Mouse (Mus musculus): Measurements from ENCODE around the gene 4921504E06Rik. TPM values are rescaled to one million over a fixed set of nuclear protein-coding genes. Genes with fewer than 3 reads are reported as not detected.
A peak's percentile ranks its signal among the peaks of the same experiment; 100 is the strongest.

The 4921504E06Rik gene
- polyA plus RNA-seq, 1 experiment from 2014 or later = not detected

DNA sequence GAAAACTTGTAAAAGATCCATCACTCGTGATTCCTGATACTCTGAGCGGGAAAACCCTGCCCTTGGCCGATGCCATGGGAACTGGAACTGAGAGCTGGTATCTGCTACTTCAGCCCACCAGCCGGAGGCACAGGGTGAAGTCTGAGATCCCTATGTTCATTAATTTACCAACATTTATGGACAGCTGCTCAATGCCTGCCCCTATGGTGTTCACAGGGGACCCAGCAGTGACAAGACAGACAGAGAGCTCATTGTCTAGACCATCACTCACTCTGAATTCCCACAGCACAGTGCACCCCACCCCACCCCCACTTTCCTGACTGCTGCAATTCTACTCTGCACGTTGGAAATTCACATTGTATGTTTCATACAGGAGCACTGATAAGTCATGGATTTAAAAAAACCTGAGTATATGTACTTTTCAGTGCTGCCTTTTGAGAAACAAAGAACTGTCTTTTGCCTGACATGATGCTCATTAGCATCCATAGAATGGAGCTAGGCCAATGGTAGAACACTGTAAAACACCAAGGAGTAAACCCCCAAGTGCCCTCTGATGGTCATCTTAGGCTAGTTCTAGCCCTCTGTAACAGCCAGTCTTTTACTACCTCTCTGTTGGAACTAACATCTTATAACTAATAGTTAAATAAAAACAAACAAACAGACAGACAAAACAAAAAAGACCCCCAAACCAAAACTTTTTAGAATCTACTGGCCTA, 8.6 kb upstream of the 4921504E06Rik start:
- 46% methylated on average over 5 of the region's 5 CpGs for WGBS
- H3K36me3 ChIP-seq (ENCODE audit: control insufficient read depth, insufficient read depth, low read length) = no peaks in the 10 kb centered on the region
- ATAC-seq = no peak; the same call in 1 of the 2 replicates
- H3K27ac ChIP-seq (ENCODE audit: low read length) = no peak overlapping the region
- H3K9me3 ChIP-seq (replicated peaks; ENCODE audit: control insufficient read depth, low read length, poor library complexity, severe bottlenecking) = no peaks in the 10 kb centered on the region
- no peaks in the 10 kb centered on the region for H3K4me1 ChIP-seq (ENCODE audit: control insufficient read depth, insufficient read depth, low read length)
- no peak overlapping the region for H3K4me2 ChIP-seq (ENCODE audit: low read length)
- H3K27me3 ChIP-seq (ENCODE audit: control insufficient read depth, insufficient read depth, low read depth, low read length) = no peaks in the 10 kb centered on the region
- no peak overlapping the region for H3K4me3 ChIP-seq (ENCODE audit: low read depth, low read length)
- no peak overlapping the region for H3K9ac ChIP-seq (ENCODE audit: low read depth, low read length)

- H3K4me1 ChIP-seq (ENCODE audit: control insufficient read depth, insufficient read depth, low read length) = no peaks in the 10 kb centered on the region
- no peak overlapping the region for H3K27ac ChIP-seq (ENCODE audit: low read length)
- no peaks in the 10 kb centered on the region for H3K36me3 ChIP-seq (ENCODE audit: control insufficient read depth, insufficient read depth, low read length)
- no peak overlapping the region for H3K4me3 ChIP-seq (ENCODE audit: low read depth, low read length)
- H3K27me3 ChIP-seq (ENCODE audit: control insufficient read depth, insufficient read depth, low read depth, low read length) = no peaks in the 10 kb centered on the region
- WGBS = 74% methylated on average over 2 of the region's 2 CpGs
- no peaks in the 10 kb centered on the region for H3K9me3 ChIP-seq (replicated peaks; ENCODE audit: control insufficient read depth, low read length, poor library complexity, severe bottlenecking)
- no peak overlapping the region for H3K9ac ChIP-seq (ENCODE audit: low read depth, low read length)
- ATAC-seq = no peak
- H3K4me2 ChIP-seq (ENCODE audit: low read length) = no peak overlapping the region
These were observed 6.9 kb upstream of the 4921504E06Rik start for GRCm38 (mm10) chr2:19560654-19561053.

DNA sequence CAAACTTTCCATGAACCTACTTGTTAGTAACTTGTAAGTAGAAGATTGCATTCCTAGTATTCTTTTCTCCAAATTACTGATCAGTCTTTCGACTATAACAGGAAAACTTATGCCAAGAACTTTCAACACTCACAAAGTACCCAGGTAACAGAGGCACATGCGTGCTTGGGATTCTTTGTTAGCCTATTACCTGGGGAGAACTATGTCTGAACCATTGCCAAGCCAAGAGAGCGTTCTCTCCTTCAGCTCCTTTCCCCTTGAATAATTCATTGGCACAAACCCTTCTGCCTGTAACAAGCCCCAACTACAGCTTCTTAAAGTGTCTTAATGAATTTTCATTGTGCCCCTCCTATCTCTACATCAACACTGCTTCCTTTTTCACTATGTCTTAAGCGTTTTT, 6.4 kb upstream of the 4921504E06Rik start:
- H3K9me3 ChIP-seq (replicated peaks; ENCODE audit: control insufficient read depth, low read length, poor library complexity, severe bottlenecking) = no peaks in the 10 kb centered on the region
- WGBS = 49% methylated on average over 4 of the region's 4 CpGs
- H3K4me3 ChIP-seq (ENCODE audit: low read depth, low read length) = no peak overlapping the region
- no peak overlapping the region for H3K27ac ChIP-seq (ENCODE audit: low read length)
- no peaks in the 10 kb centered on the region for H3K27me3 ChIP-seq (ENCODE audit: control insufficient read depth, insufficient read depth, low read depth, low read length)
- no peak overlapping the region for H3K4me2 ChIP-seq (ENCODE audit: low read length)
- no peak for ATAC-seq
- no peak overlapping the region for H3K9ac ChIP-seq (ENCODE audit: low read depth, low read length)
- no peaks in the 10 kb centered on the region for H3K36me3 ChIP-seq (ENCODE audit: control insufficient read depth, insufficient read depth, low read length)
- no peaks in the 10 kb centered on the region for H3K4me1 ChIP-seq (ENCODE audit: control insufficient read depth, insufficient read depth, low read length)

DNA sequence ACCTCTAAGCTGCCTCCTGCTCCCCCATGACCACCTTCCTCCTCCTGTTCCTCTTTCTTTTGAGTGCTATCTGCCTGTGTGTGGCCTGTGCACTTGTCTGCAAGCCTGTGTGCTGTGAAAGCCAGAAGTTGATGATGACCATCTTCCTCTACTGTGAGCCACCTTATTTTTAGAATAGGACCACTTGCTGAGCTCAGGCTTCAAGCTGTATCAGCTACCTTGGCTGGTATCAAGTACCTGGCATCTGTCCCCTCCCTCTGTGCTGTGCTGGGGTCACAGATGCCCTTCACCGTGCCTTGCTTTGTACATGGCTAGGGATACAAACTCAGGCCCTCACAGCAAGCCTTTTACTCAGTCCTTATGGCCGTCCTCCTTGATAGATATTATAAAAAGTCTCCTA, 2.3 kb downstream of the 4921504E06Rik start:
- no peak for ATAC-seq
- H3K4me2 ChIP-seq (ENCODE audit: low read length) = no peak overlapping the region
- H3K9me3 ChIP-seq (replicated peaks; ENCODE audit: control insufficient read depth, low read length, poor library complexity, severe bottlenecking) = no peaks in the 10 kb centered on the region
- H3K4me1 ChIP-seq (ENCODE audit: control insufficient read depth, insufficient read depth, low read length) = peaks cover 13% of the 10 kb centered on the region
- WGBS = 90% methylated on average over 2 of the region's 2 CpGs
- H3K27me3 ChIP-seq (ENCODE audit: control insufficient read depth, insufficient read depth, low read depth, low read length) = no peaks in the 10 kb centered on the region
- H3K4me3 ChIP-seq (ENCODE audit: low read depth, low read length) = no peak overlapping the region
- no peak overlapping the region for H3K9ac ChIP-seq (ENCODE audit: low read depth, low read length)
- H3K27ac ChIP-seq (ENCODE audit: low read length) = no peak overlapping the region
- no peaks in the 10 kb centered on the region for H3K36me3 ChIP-seq (ENCODE audit: control insufficient read depth, insufficient read depth, low read length)

DNA sequence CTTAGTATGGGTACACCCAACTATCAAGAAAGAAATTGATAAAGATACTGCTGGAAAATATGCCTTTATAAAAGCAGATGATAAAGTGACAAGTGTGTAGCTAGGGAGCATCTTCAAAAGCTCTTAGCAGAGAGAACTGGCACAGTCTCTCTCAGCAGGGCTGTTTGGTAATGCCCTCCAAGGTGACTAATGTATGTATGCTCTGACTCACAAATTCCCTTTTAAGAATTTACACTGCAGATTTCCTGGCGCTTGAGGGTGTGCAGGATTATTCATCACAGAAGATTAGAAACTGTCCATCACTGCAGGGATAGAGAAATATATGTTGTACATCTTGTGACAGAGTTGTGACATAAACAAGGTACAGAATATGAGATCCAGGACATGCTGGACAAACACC, 12.8 kb downstream of the 4921504E06Rik start:
- ATAC-seq = no peak

DNA sequence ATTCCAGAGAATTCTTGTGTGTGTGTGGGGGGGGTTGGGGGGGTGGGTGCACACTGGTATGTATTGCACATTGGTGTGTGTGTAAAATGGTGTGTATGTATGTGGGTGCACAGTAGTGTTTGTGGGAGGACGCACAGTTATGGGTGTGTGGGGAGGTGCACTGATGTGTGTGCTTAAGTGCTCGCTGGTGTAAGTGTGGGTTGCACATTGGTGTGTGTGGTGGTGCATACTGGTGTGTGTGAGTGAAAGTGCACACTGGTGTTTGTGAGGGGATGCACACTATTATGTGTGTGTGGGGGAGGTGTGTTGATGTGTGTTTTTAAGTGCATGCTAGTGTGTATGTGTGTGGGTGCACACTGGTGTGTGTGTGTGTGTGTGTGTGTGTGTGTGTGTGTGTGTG, 24.3 kb downstream of the 4921504E06Rik start:
- no peaks in the 10 kb centered on the region for H3K4me1 ChIP-seq (ENCODE audit: control insufficient read depth, insufficient read depth, low read length)
- H3K9me3 ChIP-seq (replicated peaks; ENCODE audit: control insufficient read depth, low read length, poor library complexity, severe bottlenecking) = 0 out of 2 replicates have a peak, but pooled peaks cover 3% of the 10 kb centered on the region
- no peak overlapping the region for H3K4me3 ChIP-seq (ENCODE audit: low read depth, low read length)
- WGBS = 78% methylated on average over 2 of the region's 2 CpGs
- no peak overlapping the region for H3K4me2 ChIP-seq (ENCODE audit: low read length)
- H3K36me3 ChIP-seq (ENCODE audit: control insufficient read depth, insufficient read depth, low read length) = no peaks in the 10 kb centered on the region
- H3K27me3 ChIP-seq (ENCODE audit: control insufficient read depth, insufficient read depth, low read depth, low read length) = no peaks in the 10 kb centered on the region
- 0 out of 2 replicates have a peak, but pooled peaks have one; percentile 54 for ATAC-seq
- H3K9ac ChIP-seq (ENCODE audit: low read depth, low read length) = no peak overlapping the region
- H3K27ac ChIP-seq (ENCODE audit: low read length) = no peak overlapping the region

More for the DNA sequence above, 12.8 kb downstream of the 4921504E06Rik start:
- Histone ChIP-seq H3K9ac (ENCODE audit: low read depth, low read length) (no peak overlapping the region), H3K9me3 (replicated peaks; ENCODE audit: control insufficient read depth, low read length, poor library complexity, severe bottlenecking) (no peaks in the 10 kb centered on the region), H3K27me3 (ENCODE audit: control insufficient read depth, insufficient read depth, low read depth, low read length) (no peaks in the 10 kb centered on the region), H3K4me1 (ENCODE audit: control insufficient read depth, insufficient read depth, low read length) (no peaks in the 10 kb centered on the region), H3K27ac (ENCODE audit: low read length) (no peak overlapping the region), H3K36me3 (ENCODE audit: control insufficient read depth, insufficient read depth, low read length) (no peaks in the 10 kb centered on the region), H3K4me3 (ENCODE audit: low read depth, low read length) (no peak overlapping the region), H3K4me2 (ENCODE audit: low read length) (no peak overlapping the region)
- WGBS = 61% methylated on average over 1 of the region's 1 CpGs

GRCm38 (mm10) chr2:19528797-19529196, 24.9 kb downstream of the 4921504E06Rik start:
- WGBS = 2% methylated on average over 1 of the region's 1 CpGs

GRCm38 (mm10) chr2:19524071-19524470, 29.6 kb downstream of the 4921504E06Rik start:
- H3K4me3 ChIP-seq (ENCODE audit: low read depth, low read length) = no peak overlapping the region
- no peaks in the 10 kb centered on the region for H3K36me3 ChIP-seq (ENCODE audit: control insufficient read depth, insufficient read depth, low read length)
- H3K4me1 ChIP-seq (ENCODE audit: control insufficient read depth, insufficient read depth, low read length) = no peaks in the 10 kb centered on the region; the same call in 1 of the 2 replicates
- no peaks in the 10 kb centered on the region for H3K9me3 ChIP-seq (replicated peaks; ENCODE audit: control insufficient read depth, low read length, poor library complexity, severe bottlenecking)
- H3K4me2 ChIP-seq (ENCODE audit: low read length) = no peak overlapping the region
- WGBS = 84% methylated on average over 5 of the region's 5 CpGs
- H3K9ac ChIP-seq (ENCODE audit: low read depth, low read length) = no peak overlapping the region
- H3K27ac ChIP-seq (ENCODE audit: low read length) = no peak overlapping the region
- H3K27me3 ChIP-seq (ENCODE audit: control insufficient read depth, insufficient read depth, low read depth, low read length) = peaks cover 5% of the 10 kb centered on the region; the same call in 1 of the 2 replicates
- no peak for ATAC-seq

More at GRCm38 (mm10) chr2:19528797-19529196, 24.9 kb downstream of the 4921504E06Rik start:
- no peaks in the 10 kb centered on the region for H3K36me3 ChIP-seq (ENCODE audit: control insufficient read depth, insufficient read depth, low read length)
- no peaks in the 10 kb centered on the region for H3K27me3 ChIP-seq (ENCODE audit: control insufficient read depth, insufficient read depth, low read depth, low read length)
- no peak overlapping the region for H3K9ac ChIP-seq (ENCODE audit: low read depth, low read length)
- no peak overlapping the region for H3K4me3 ChIP-seq (ENCODE audit: low read depth, low read length)
- H3K9me3 ChIP-seq (replicated peaks; ENCODE audit: control insufficient read depth, low read length, poor library complexity, severe bottlenecking) = 0 out of 2 replicates have a peak, but pooled peaks cover 3% of the 10 kb centered on the region
- no peaks in the 10 kb centered on the region for H3K4me1 ChIP-seq (ENCODE audit: control insufficient read depth, insufficient read depth, low read length)
- H3K27ac ChIP-seq (ENCODE audit: low read length) = no peak overlapping the region
- ATAC-seq = no peak
- H3K4me2 ChIP-seq (ENCODE audit: low read length) = no peak overlapping the region

GRCm38 (mm10) chr2:19521662-19522061, 32.1 kb downstream of the 4921504E06Rik start:
- H3K9me3 ChIP-seq (replicated peaks; ENCODE audit: control insufficient read depth, low read length, poor library complexity, severe bottlenecking) = no peaks in the 10 kb centered on the region
- H3K9ac ChIP-seq (ENCODE audit: low read depth, low read length) = no peak overlapping the region
- H3K27ac ChIP-seq (ENCODE audit: low read length) = no peak overlapping the region
- no peak overlapping the region for H3K4me3 ChIP-seq (ENCODE audit: low read depth, low read length)
- ATAC-seq = no peak
- no peaks in the 10 kb centered on the region for H3K36me3 ChIP-seq (ENCODE audit: control insufficient read depth, insufficient read depth, low read length)
- no peaks in the 10 kb centered on the region; the same call in 1 of the 2 replicates for H3K4me1 ChIP-seq (ENCODE audit: control insufficient read depth, insufficient read depth, low read length)
- peaks cover 5% of the 10 kb centered on the region; the same call in 1 of the 2 replicates for H3K27me3 ChIP-seq (ENCODE audit: control insufficient read depth, insufficient read depth, low read depth, low read length)
- WGBS = 44% methylated on average over 7 of the region's 7 CpGs
- H3K4me2 ChIP-seq (ENCODE audit: low read length) = no peak overlapping the region
